Mouse (Mus musculus): Measurements from ENCODE around the gene Sfrp2. TPM values are rescaled to one million over a fixed set of nuclear protein-coding genes. Genes with fewer than 3 reads are reported as not detected.

Sfrp2 gene
- polyA plus RNA-seq (2017; shearing (Covaris generic)): 1 to 10 TPM in 1 of 2 experiments, under 1 TPM in 1; 0.67 to 4.3 TPM

DNA sequence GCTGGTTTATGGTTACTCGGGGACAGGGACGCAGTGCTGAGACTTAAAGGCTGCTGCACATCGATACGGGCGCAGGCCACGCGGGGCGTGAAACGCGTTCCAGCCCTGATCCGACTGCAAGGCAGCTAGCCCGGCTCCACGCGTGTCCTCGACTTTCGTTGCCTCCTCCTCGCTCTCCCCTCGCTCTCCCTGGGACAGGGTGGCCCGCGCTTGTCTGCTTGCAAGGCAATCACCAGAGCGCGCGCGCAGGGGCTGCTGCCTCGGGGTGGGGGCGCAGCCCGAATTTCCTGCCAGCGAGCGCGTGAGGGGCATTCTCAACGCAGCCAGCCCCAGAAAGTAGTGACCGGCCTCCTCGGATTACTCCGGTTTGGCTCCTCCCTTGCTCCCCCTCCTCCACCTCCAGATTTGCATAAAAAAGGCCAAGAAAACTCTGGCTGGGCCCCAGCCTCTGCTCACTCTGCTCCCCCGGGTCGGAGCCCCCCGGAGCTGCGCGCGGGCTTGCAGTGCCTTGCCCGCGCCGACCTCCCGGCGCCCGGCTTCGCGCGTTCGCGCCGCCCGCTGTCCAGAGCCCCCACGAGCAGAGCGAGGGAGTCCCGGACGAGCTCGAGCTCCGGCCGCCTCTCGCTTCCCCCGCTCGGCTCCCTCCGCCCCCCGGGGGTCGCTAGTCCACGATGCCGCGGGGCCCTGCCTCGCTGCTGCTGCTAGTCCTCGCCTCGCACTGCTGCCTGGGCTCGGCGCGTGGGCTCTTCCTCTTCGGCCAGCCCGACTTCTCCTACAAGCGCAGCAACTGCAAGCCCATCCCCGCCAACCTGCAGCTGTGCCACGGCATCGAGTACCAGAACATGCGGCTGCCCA is at the start of gene Sfrp2:
Gene Sfrp2, plus strand, starts transcription at position 451 of the 855 bp plus-strand sequence.

Other genes starting within 250 kb of the Sfrp2 start
- gene Tlr2, start 75.4 kb downstream of the Sfrp2 start, polyA plus RNA-seq (2017; shearing (Covaris generic)): 1 to 10 TPM; 5.0 to 5.8 TPM

Data from activated CD4-positive, CD25-positive, alpha-beta regulatory T cell (primary cell).